Comparison of ENCODE assay signal across 8 mouse cellular contexts in genomic region chr9:43210771-43211450, GRCm38 (mm10). TPM values are rescaled to one million over a fixed set of nuclear protein-coding genes. Genes with fewer than 3 reads are reported as not detected.
DNase-seq lines count a peak whose midpoint lies in the region; ATAC-seq and TF ChIP-seq lines count a peak whose summit lies in the region.

No protein-coding gene starts in this region.

- intact Hi-C loops in left cerebral cortex, adult 2 months (cut with DNase I), result loop anchor here (1.0 kb wide), 2 partner anchors 69 to 211 kb away; no protein-coding TSS in a partner anchor

- TF ChIP-seq CTCF in forebrain, postnatal 0 days (IDR thresholded peaks at IDR 0.05; ENCODE audit: low read depth), result peak; percentile 83
- TF ChIP-seq CTCF in left cerebral cortex, adult 2 months (IDR thresholded peaks at IDR 0.05), result peak; percentile 85

- DNase-seq in forebrain, embryonic 10.5 days (ENCODE audit: extremely low spot score, low spot score), result peak; percentile 58
- peak; percentile 57 for DNase-seq in adrenal gland, postnatal 25 days
- DNase-seq in forebrain, postnatal 0 days, result peak; percentile 74
- peak; percentile 80 for DNase-seq in hindbrain, embryonic 14.5 days (ENCODE audit: low spot score)
- DNase-seq in left cerebral cortex, adult 2 months (ENCODE audit: extremely low spot score in 1 of 2, low spot score in 2 of 2), result peak; percentile 34 to 57
- DNase-seq in midbrain, embryonic 14.5 days, result peak; percentile 86
- peak; percentile 34 for DNase-seq in thymus, postnatal 0 days (ENCODE audit: low spot score)

- H3K9ac ChIP-seq in forebrain, embryonic 15.5 days (replicated peaks), result no peak overlapping the region
- H3K9ac ChIP-seq in forebrain, postnatal 0 days, result no peak overlapping the region
- no peak overlapping the region for H3K9ac ChIP-seq in hindbrain, embryonic 14.5 days
- no peak overlapping the region for H3K9ac ChIP-seq in midbrain, embryonic 14.5 days (replicated peaks; ENCODE audit: low read length)

- no peaks in the 10 kb centered on the region for H3K9me3 ChIP-seq in forebrain, embryonic 10.5 days
- no peaks in the 10 kb centered on the region for H3K9me3 ChIP-seq in forebrain, embryonic 15.5 days
- no peaks in the 10 kb centered on the region for H3K9me3 ChIP-seq in forebrain, postnatal 0 days (ENCODE audit: low read length)
- H3K9me3 ChIP-seq in hindbrain, embryonic 14.5 days (ENCODE audit: control insufficient read depth, low read length), result no peaks in the 10 kb centered on the region
- H3K9me3 ChIP-seq in midbrain, embryonic 14.5 days (ENCODE audit: control insufficient read depth, low read length), result no peaks in the 10 kb centered on the region

- H3K36me3 ChIP-seq in forebrain, embryonic 10.5 days (replicated peaks), result no peaks in the 10 kb centered on the region
- no peaks in the 10 kb centered on the region for H3K36me3 ChIP-seq in forebrain, embryonic 15.5 days
- H3K36me3 ChIP-seq in forebrain, postnatal 0 days (ENCODE audit: insufficient read depth), result no peaks in the 10 kb centered on the region
- H3K36me3 ChIP-seq in hindbrain, embryonic 14.5 days (replicated peaks; ENCODE audit: control insufficient read depth, insufficient read depth), result no peaks in the 10 kb centered on the region
- no peaks in the 10 kb centered on the region for H3K36me3 ChIP-seq in midbrain, embryonic 14.5 days (ENCODE audit: control insufficient read depth, insufficient read depth, low read length)

- WGBS in forebrain, embryonic 10.5 days, result 27% methylated on average over 11 of the region's 11 CpGs
- 37% methylated on average over 11 of the region's 11 CpGs for WGBS in forebrain, embryonic 15.5 days
- 32% methylated on average over 11 of the region's 11 CpGs for WGBS in forebrain, postnatal 0 days
- WGBS in hindbrain, embryonic 14.5 days, result 29% methylated on average over 11 of the region's 11 CpGs
- 24% methylated on average over 11 of the region's 11 CpGs for WGBS in midbrain, embryonic 14.5 days

- H3K4me3 ChIP-seq in forebrain, embryonic 10.5 days, result no peak overlapping the region
- no peak overlapping the region for H3K4me3 ChIP-seq in forebrain, embryonic 15.5 days
- H3K4me3 ChIP-seq in forebrain, postnatal 0 days (ENCODE audit: low read depth, low read length), result no peak overlapping the region
- no peak overlapping the region for H3K4me3 ChIP-seq in hindbrain, embryonic 14.5 days (replicated peaks; ENCODE audit: low read length)
- H3K4me3 ChIP-seq in left cerebral cortex, adult 2 months, result no peak overlapping the region
- H3K4me3 ChIP-seq in midbrain, embryonic 14.5 days (replicated peaks; ENCODE audit: low read depth, low read length), result no peak overlapping the region

- peaks cover 22% of the 10 kb centered on the region for H3K4me1 ChIP-seq in forebrain, embryonic 10.5 days
- peaks cover 9% of the 10 kb centered on the region for H3K4me1 ChIP-seq in forebrain, embryonic 15.5 days
- 0 out of 2 replicates have a peak, but pooled peaks cover 6% of the 10 kb centered on the region for H3K4me1 ChIP-seq in forebrain, postnatal 0 days (ENCODE audit: insufficient read depth)
- peaks cover 6% of the 10 kb centered on the region for H3K4me1 ChIP-seq in hindbrain, embryonic 14.5 days (replicated peaks; ENCODE audit: control insufficient read depth, insufficient read depth, low read length)
- peaks cover 10% of the 10 kb centered on the region for H3K4me1 ChIP-seq in midbrain, embryonic 14.5 days (ENCODE audit: control insufficient read depth, insufficient read depth, low read length)

- ATAC-seq in forebrain, embryonic 15.5 days (replicated peaks), result no peak
- ATAC-seq in forebrain, postnatal 0 days, result peak; percentile 66
- ATAC-seq in hindbrain, embryonic 14.5 days (ENCODE audit: low FRiP score), result no peak
- ATAC-seq in midbrain, embryonic 14.5 days (ENCODE audit: low FRiP score, low TSS enrichment), result no peak

- peak overlapping the region; percentile 56; the same call in 1 of the 2 replicates for H3K27ac ChIP-seq in forebrain, embryonic 10.5 days
- H3K27ac ChIP-seq in forebrain, embryonic 15.5 days (replicated peaks), result no peak overlapping the region
- H3K27ac ChIP-seq in forebrain, postnatal 0 days (ENCODE audit: low read depth, low read length), result no peak overlapping the region
- no peak overlapping the region for H3K27ac ChIP-seq in hindbrain, embryonic 14.5 days
- H3K27ac ChIP-seq in left cerebral cortex, adult 2 months, result 0 out of 2 replicates have a peak overlapping the region, but pooled peaks have one; percentile 8
- no peak overlapping the region for H3K27ac ChIP-seq in midbrain, embryonic 14.5 days (replicated peaks; ENCODE audit: low read depth, low read length)

- H3K27me3 ChIP-seq in forebrain, embryonic 10.5 days (ENCODE audit: poor library complexity, severe bottlenecking), result peaks cover 53% of the 10 kb centered on the region
- H3K27me3 ChIP-seq in forebrain, embryonic 15.5 days, result peaks cover 10% of the 10 kb centered on the region; the same call in 1 of the 2 replicates
- peaks cover 7% of the 10 kb centered on the region; the same call in 1 of the 2 replicates for H3K27me3 ChIP-seq in forebrain, postnatal 0 days (ENCODE audit: insufficient read depth, low read length)
- H3K27me3 ChIP-seq in hindbrain, embryonic 14.5 days (ENCODE audit: control insufficient read depth, insufficient read depth, low read length), result peaks cover 12% of the 10 kb centered on the region
- H3K27me3 ChIP-seq in midbrain, embryonic 14.5 days (ENCODE audit: control insufficient read depth, insufficient read depth, low read length), result peaks cover 7% of the 10 kb centered on the region

- H3K4me2 ChIP-seq in forebrain, embryonic 15.5 days (replicated peaks), result no peak overlapping the region
- H3K4me2 ChIP-seq in forebrain, postnatal 0 days (ENCODE audit: low read depth), result no peak overlapping the region
- no peak overlapping the region for H3K4me2 ChIP-seq in hindbrain, embryonic 14.5 days (replicated peaks)
- no peak overlapping the region for H3K4me2 ChIP-seq in midbrain, embryonic 14.5 days (ENCODE audit: low read length)

RNA-seq across cellular contexts. Expression of gene Pou2f3, which starts 0.7 kb away (rescaled TPM):
- not detected in 2 replicates for polyA plus RNA-seq in forebrain, embryonic 10.5 days (2016; fragmentation: Nextera tagmentation; extraction: Ambion mirVana)
- polyA plus RNA-seq in forebrain, embryonic 15.5 days (2015; fragmentation: Nextera tagmentation; extraction: Ambion mirVana), result not detected in 2 replicates
- not detected in 2 replicates for total RNA-seq in adrenal gland, postnatal 25 days (2021)
- total RNA-seq in forebrain, postnatal 0 days (2014; rRNA removed), result not detected in 2 replicates
- polyA plus RNA-seq in forebrain, postnatal 0 days (2015; fragmentation: Nextera tagmentation; extraction: Ambion mirVana), result 0.05 TPM in 1 of 2 replicates, not detected in the other
- not detected in 2 replicates for polyA plus RNA-seq in hindbrain, embryonic 14.5 days (2014; fragmentation: Nextera tagmentation; extraction: Ambion mirVana)
- total RNA-seq in left cerebral cortex, adult 2 months (2021), result under 1 TPM; 0.16 to 0.65 TPM
- polyA plus RNA-seq in midbrain, embryonic 14.5 days (2014; fragmentation: Nextera tagmentation; extraction: Ambion mirVana), result 0.08 TPM in 1 of 2 replicates, not detected in the other
- 1.9 and 2.4 TPM in 2 replicates for polyA plus RNA-seq in thymus, postnatal 0 days (2015; fragmentation: Nextera tagmentation; extraction: Ambion mirVana)

RNA-seq across cellular contexts. Expression of gene Oaf, which starts 28.8 kb away (rescaled TPM):
- polyA plus RNA-seq in forebrain, embryonic 10.5 days (2016; fragmentation: Nextera tagmentation; extraction: Ambion mirVana), result 42.1 and 46.5 TPM in 2 replicates
- polyA plus RNA-seq in forebrain, embryonic 15.5 days (2015; fragmentation: Nextera tagmentation; extraction: Ambion mirVana), result 6.6 and 6.9 TPM in 2 replicates
- 7.7 and 16.8 TPM in 2 replicates for total RNA-seq in adrenal gland, postnatal 25 days (2021)
- 5.0 and 14.3 TPM in 2 replicates for total RNA-seq in forebrain, postnatal 0 days (2014; rRNA removed)
- polyA plus RNA-seq in forebrain, postnatal 0 days (2015; fragmentation: Nextera tagmentation; extraction: Ambion mirVana), result 7.8 and 7.9 TPM in 2 replicates
- polyA plus RNA-seq in hindbrain, embryonic 14.5 days (2014; fragmentation: Nextera tagmentation; extraction: Ambion mirVana), result 7.9 and 9.6 TPM in 2 replicates
- 10 to 100 TPM; 13.3 to 18.0 TPM for total RNA-seq in left cerebral cortex, adult 2 months (2021)
- 2.3 and 7.9 TPM in 2 replicates for polyA plus RNA-seq in midbrain, embryonic 14.5 days (2014; fragmentation: Nextera tagmentation; extraction: Ambion mirVana)
- polyA plus RNA-seq in thymus, postnatal 0 days (2015; fragmentation: Nextera tagmentation; extraction: Ambion mirVana), result 11.7 and 12.6 TPM in 2 replicates

Comparison
In these comparisons a context has a peak if more than half of its experiments do, and no peak if none do; other contexts are left out.
1. H3K27ac ChIP-seq: peak in forebrain, embryonic 10.5 days (single experiment) and left cerebral cortex, adult 2 months (single experiment); none in forebrain, embryonic 15.5 days (single experiment), forebrain, postnatal 0 days (single experiment), hindbrain, embryonic 14.5 days (single experiment) and midbrain, embryonic 14.5 days (single experiment).
2. DNase-seq: peak in every context shown above with its lines; median percentile 86 in midbrain, embryonic 14.5 days; 80 in hindbrain, embryonic 14.5 days; 74 in forebrain, postnatal 0 days; 58 in forebrain, embryonic 10.5 days; 57 in adrenal gland, postnatal 25 days; 46 in left cerebral cortex, adult 2 months; 34 in thymus, postnatal 0 days.